Mouse (Mus musculus): ENCODE data around the gene 6430531B16Rik. TPM values are rescaled to one million over a fixed set of nuclear protein-coding genes. Genes with fewer than 3 reads are reported as not detected.
A peak's percentile ranks its signal among the peaks of the same experiment; 100 is the strongest.

6430531B16Rik gene
- polyA plus RNA-seq, 2 experiments = not detected

- Histone ChIP-seq H3K4me1 (replicated peaks; ENCODE audit: control insufficient read depth in 2 of 2, insufficient read depth in 2 of 2, low read length in 1 of 2) (no peaks in the 10 kb centered on the region), H3K9ac (replicated peaks) (no peak overlapping the region), H3K36me3 (replicated peaks; ENCODE audit: control insufficient read depth, insufficient read depth, low read depth) (peaks cover 50% of the 10 kb centered on the region), H3K4me2 (ENCODE audit: low read depth) (no peak overlapping the region), H3K4me3 (ENCODE audit: insufficient read depth in 1 of 2, low read depth in 2 of 2, low read length in 2 of 2) (no peak overlapping the region), H3K27ac (no peak overlapping the region), H3K9me3 (ENCODE audit: control insufficient read depth, low read length) (no peaks in the 10 kb centered on the region), H3K27me3 (ENCODE audit: control insufficient read depth, insufficient read depth, low read length) (no peaks in the 10 kb centered on the region)
- 76% methylated on average over 12 of the region's 12 CpGs for WGBS (ENCODE audit: insufficient replicate concordance)
- no peak for TF ChIP-seq EP300 (IDR thresholded peaks at IDR 0.05; ENCODE audit: low read depth)
- TF ChIP-seq CTCF (IDR thresholded peaks at IDR 0.05; ENCODE audit: low read depth) = no peak
- DNase-seq (ENCODE audit: low read depth in 3 of 3, low spot score in 3 of 3) (no peak), ATAC-seq (ENCODE audit: insufficient read depth) (peak; percentile 28; the same call in 1 of the 2 replicates)
Measured at GRCm38 (mm10) chr7:140001086-140001740, 22.7 kb upstream of the 6430531B16Rik start.

- H3K4me1 ChIP-seq (replicated peaks; ENCODE audit: control insufficient read depth in 2 of 2, insufficient read depth in 2 of 2, low read length in 1 of 2) = no peaks in the 10 kb centered on the region
- no peaks in the 10 kb centered on the region for H3K9me3 ChIP-seq (ENCODE audit: control insufficient read depth, low read length)
- H3K9ac ChIP-seq (replicated peaks) = no peak overlapping the region
- ATAC-seq (ENCODE audit: insufficient read depth) (no peak), DNase-seq (ENCODE audit: low read depth in 3 of 3, low spot score in 3 of 3) (no peak)
- H3K27ac ChIP-seq = no peak overlapping the region
- no peak overlapping the region for H3K4me2 ChIP-seq (ENCODE audit: low read depth)
- no peak overlapping the region for H3K4me3 ChIP-seq (ENCODE audit: insufficient read depth in 1 of 2, low read depth in 2 of 2, low read length in 2 of 2)
- WGBS (ENCODE audit: insufficient replicate concordance) = 88% methylated on average over 13 of the region's 13 CpGs
- H3K27me3 ChIP-seq (ENCODE audit: control insufficient read depth, insufficient read depth, low read length) = no peaks in the 10 kb centered on the region
- H3K36me3 ChIP-seq (replicated peaks; ENCODE audit: control insufficient read depth, insufficient read depth, low read depth) = peaks cover 47% of the 10 kb centered on the region
- TF ChIP-seq CTCF (IDR thresholded peaks at IDR 0.05; ENCODE audit: low read depth) (no peak), EP300 (IDR thresholded peaks at IDR 0.05; ENCODE audit: low read depth) (no peak)
Measured at GRCm38 (mm10) chr7:139998691-139999350, 20.3 kb upstream of the 6430531B16Rik start.

GRCm38 (mm10) chr7:139994676-139995075, 16.1 kb upstream of the 6430531B16Rik start:
- Histone ChIP-seq H3K4me1 (replicated peaks; ENCODE audit: control insufficient read depth in 2 of 2, insufficient read depth in 2 of 2, low read length in 1 of 2) (no peaks in the 10 kb centered on the region), H3K9ac (replicated peaks) (no peak overlapping the region), H3K27ac (no peak overlapping the region), H3K4me3 (ENCODE audit: insufficient read depth in 1 of 2, low read depth in 2 of 2, low read length in 2 of 2) (no peak overlapping the region), H3K9me3 (ENCODE audit: control insufficient read depth, low read length) (no peaks in the 10 kb centered on the region), H3K36me3 (replicated peaks; ENCODE audit: control insufficient read depth, insufficient read depth, low read depth) (peaks cover 24% of the 10 kb centered on the region), H3K4me2 (ENCODE audit: low read depth) (no peak overlapping the region), H3K27me3 (ENCODE audit: control insufficient read depth, insufficient read depth, low read length) (no peaks in the 10 kb centered on the region)
- 32% methylated on average over 3 of the region's 3 CpGs for WGBS (ENCODE audit: insufficient replicate concordance)
- DNase-seq (ENCODE audit: low read depth in 3 of 3, low spot score in 3 of 3) = peak in 2 of 3 experiments; percentile 33 to 44
- ATAC-seq (ENCODE audit: insufficient read depth) = no peak
- TF ChIP-seq CTCF (IDR thresholded peaks at IDR 0.05; ENCODE audit: low read depth) (peak; percentile 77), EP300 (IDR thresholded peaks at IDR 0.05; ENCODE audit: low read depth) (no peak)

- no peaks in the 10 kb centered on the region for H3K27me3 ChIP-seq (ENCODE audit: control insufficient read depth, insufficient read depth, low read length)
- 56% methylated on average over 4 of the region's 4 CpGs for WGBS (ENCODE audit: insufficient replicate concordance)
- ATAC-seq (ENCODE audit: insufficient read depth) = no peak
Measured at GRCm38 (mm10) chr7:139994202-139994601, 15.6 kb upstream of the 6430531B16Rik start.

GRCm38 (mm10) chr7:139993532-139993931, 15.0 kb upstream of the 6430531B16Rik start:
- H3K36me3 ChIP-seq (replicated peaks; ENCODE audit: control insufficient read depth, insufficient read depth, low read depth) = peaks cover 22% of the 10 kb centered on the region
- H3K9me3 ChIP-seq (ENCODE audit: control insufficient read depth, low read length) = no peaks in the 10 kb centered on the region
- no peak overlapping the region for H3K4me3 ChIP-seq (ENCODE audit: insufficient read depth in 1 of 2, low read depth in 2 of 2, low read length in 2 of 2)
- no peaks in the 10 kb centered on the region for H3K4me1 ChIP-seq (replicated peaks; ENCODE audit: control insufficient read depth in 2 of 2, insufficient read depth in 2 of 2, low read length in 1 of 2)
- no peak overlapping the region for H3K27ac ChIP-seq
- no peak overlapping the region for H3K4me2 ChIP-seq (ENCODE audit: low read depth)
- no peaks in the 10 kb centered on the region for H3K27me3 ChIP-seq (ENCODE audit: control insufficient read depth, insufficient read depth, low read length)
- no peak overlapping the region for H3K9ac ChIP-seq (replicated peaks)
- WGBS (ENCODE audit: insufficient replicate concordance) = 75% methylated on average over 6 of the region's 6 CpGs
- no peak for TF ChIP-seq CTCF (IDR thresholded peaks at IDR 0.05; ENCODE audit: low read depth)
- no peak for TF ChIP-seq EP300 (IDR thresholded peaks at IDR 0.05; ENCODE audit: low read depth)
- DNase-seq (ENCODE audit: low read depth in 3 of 3, low spot score in 3 of 3) = no peak
- no peak for ATAC-seq (ENCODE audit: insufficient read depth)

More at GRCm38 (mm10) chr7:139994202-139994601, 15.6 kb upstream of the 6430531B16Rik start:
- no peak for DNase-seq (ENCODE audit: low read depth in 3 of 3, low spot score in 3 of 3)
- TF ChIP-seq CTCF (IDR thresholded peaks at IDR 0.05; ENCODE audit: low read depth) (no peak), EP300 (IDR thresholded peaks at IDR 0.05; ENCODE audit: low read depth) (no peak)
- H3K9me3 ChIP-seq (ENCODE audit: control insufficient read depth, low read length) = no peaks in the 10 kb centered on the region
- no peak overlapping the region for H3K27ac ChIP-seq
- H3K36me3 ChIP-seq (replicated peaks; ENCODE audit: control insufficient read depth, insufficient read depth, low read depth) = peaks cover 22% of the 10 kb centered on the region
- H3K4me2 ChIP-seq (ENCODE audit: low read depth) = no peak overlapping the region
- no peaks in the 10 kb centered on the region for H3K4me1 ChIP-seq (replicated peaks; ENCODE audit: control insufficient read depth in 2 of 2, insufficient read depth in 2 of 2, low read length in 1 of 2)
- no peak overlapping the region for H3K9ac ChIP-seq (replicated peaks)
- no peak overlapping the region for H3K4me3 ChIP-seq (ENCODE audit: insufficient read depth in 1 of 2, low read depth in 2 of 2, low read length in 2 of 2)

Measured in liver, embryonic 14.5 days (tissue).